Mouse (Mus musculus) ES-E14 (cell line): ENCODE data around the gene Pcp4l1. TPM values are rescaled to one million over a fixed set of nuclear protein-coding genes. Genes with fewer than 3 reads are reported as not detected.

Experiments used
- DNase-seq: peaks from one replicate; pipeline ENCODE4 v3.0.0-alpha.2; 2013; ENCODE audit warnings: low read depth, low spot score
- H3K27ac ChIP-seq: 2 replicates; pipeline ENCODE4 v1.5.1; 2012; ENCODE audit warnings: low read depth, mild to moderate bottlenecking, low read length, moderate library complexity, mixed read lengths; ENCODE audit not compliant: poor library complexity, insufficient read depth, severe bottlenecking
- H3K36me3 ChIP-seq: 2 replicates; pipeline ENCODE4 v1.6.1; 2012; ENCODE audit warnings: mild to moderate bottlenecking, low read length, moderate library complexity, mixed read lengths; ENCODE audit not compliant: control insufficient read depth, poor library complexity, insufficient read depth, severe bottlenecking
- H3K4me1 ChIP-seq, 2 experiments: fragments of 150-350 bp in 1 of 2; sonication (generic) in 1 of 2; 2 replicates each; pipeline ENCODE4 v1.6.1; 2012; ENCODE audit warnings: low read length in 2 of 2, mild to moderate bottlenecking in 1 of 2, mixed read lengths in 1 of 2; ENCODE audit not compliant: control insufficient read depth in 2 of 2, insufficient read depth in 2 of 2, poor library complexity in 1 of 2
- H3K4me3 ChIP-seq, 2 experiments: fragments of 150-350 bp in 1 of 2; sonication (generic) in 1 of 2; 2 replicates each; pipeline ENCODE4 v1.5.1; 2012; ENCODE audit warnings: low read length in 2 of 2, low read depth in 1 of 2, mild to moderate bottlenecking in 1 of 2, mixed read lengths in 1 of 2; ENCODE audit not compliant: insufficient read depth in 1 of 2, poor library complexity in 1 of 2, severe bottlenecking in 1 of 2
- H3K9ac ChIP-seq: 2 replicates; pipeline ENCODE4 v1.6.1; 2012; ENCODE audit warnings: low read depth, mild to moderate bottlenecking, low read length, mixed read lengths; ENCODE audit not compliant: poor library complexity, insufficient read depth, severe bottlenecking
- H3K9me3 ChIP-seq: fragments of 150-350 bp; sonication (generic); 2 replicates; pipeline ENCODE4 v1.6.1; 2012; ENCODE audit warnings: low read depth, mild to moderate bottlenecking, low read length; ENCODE audit not compliant: control insufficient read depth, insufficient read depth
- CHD2 ChIP-seq: IDR thresholded peaks from 2 replicates; pipeline ENCODE4 v1.6.1; 2014; ENCODE audit warnings: mild to moderate bottlenecking, low read depth, low read length, inconsistent platforms
- HCFC1 ChIP-seq: IDR thresholded peaks from 2 replicates; pipeline ENCODE4 v1.6.1; 2012; ENCODE audit warnings: low read length, inconsistent platforms, borderline replicate concordance; ENCODE audit not compliant: insufficient read depth
- MAFK ChIP-seq: IDR thresholded peaks from 2 replicates; pipeline ENCODE4 v1.6.1; 2014; ENCODE audit warnings: mild to moderate bottlenecking, low read depth, low read length, inconsistent platforms; ENCODE audit not compliant: insufficient read depth
- ZC3H11A ChIP-seq: IDR thresholded peaks from 2 replicates; pipeline ENCODE4 v1.6.1; 2012; ENCODE audit warnings: low read depth, mild to moderate bottlenecking, inconsistent platforms, low read length, borderline replicate concordance
- ZNF384 ChIP-seq: IDR thresholded peaks from 2 replicates; pipeline ENCODE4 v1.6.1; 2012; ENCODE audit warnings: low read depth, low read length, inconsistent platforms
- in situ Hi-C, 2 experiments: fragments of 600-800 bp; cut with MboI; formaldehyde crosslinking; loops; one replicate each; pipeline ENCODE4 v1.15.1; 2025; ENCODE audit warnings: low sequenced_read_pairs in 2 of 2, inconsistent platforms in 1 of 2; ENCODE audit not compliant: unreplicated experiment in 2 of 2
- total RNA-seq: library from RNA; depleted of rRNA; stranded (reverse); fragments of 300-350 nt; gene quantifications from 2 replicates; pipeline ENCODE4 v1.2.3, GENCODE M21; 2012

The Pcp4l1 gene
- total RNA-seq, 1 experiment, result 2.2 TPM

- no peak overlapping the region for H3K27ac ChIP-seq
- H3K4me1 ChIP-seq, result peaks cover 0 to 8% of the 10 kb centered on the region in 2 experiments; a peak in 1 of 4 replicates
- H3K9me3 ChIP-seq, result no peaks in the 10 kb centered on the region
- H3K36me3 ChIP-seq, result peaks cover 13% of the 10 kb centered on the region
- no peak for TF ChIP-seq ZC3H11A
- no peak for TF ChIP-seq HCFC1
- TF ChIP-seq CHD2, result no peak
- no peak for TF ChIP-seq MAFK
- no peak for TF ChIP-seq ZNF384
- in situ Hi-C loops, result loop anchor here in 1 of 2 experiments (25.0 kb wide), 1 partner anchor 345 kb away; the partner anchor contains the start of genes Dusp12 and Gm26620
- no peak overlapping the region for H3K9ac ChIP-seq
- no peak for DNase-seq
- no peak overlapping the region for H3K4me3 ChIP-seq
Measured at GRCm38 (mm10) chr1:171231844-171232243, 35.8 kb upstream of the Pcp4l1 start.

- TF ChIP-seq HCFC1 (no peak), ZC3H11A (no peak), ZNF384 (no peak), MAFK (no peak), CHD2 (no peak)
- Histone ChIP-seq H3K9ac (no peak overlapping the region), H3K36me3 (peaks cover 3% of the 10 kb centered on the region), H3K27ac (no peak overlapping the region), H3K4me3 (no peak overlapping the region), H3K9me3 (no peaks in the 10 kb centered on the region), H3K4me1 (peaks cover 0 to 8% of the 10 kb centered on the region in 2 experiments; a peak in 1 of 4 replicates)
- in situ Hi-C loops, result loop anchor here in 1 of 2 experiments (25.0 kb wide), 1 partner anchor 343 kb away; the partner anchor contains the start of genes Dusp12 and Gm26620
- no peak for DNase-seq
Measured at GRCm38 (mm10) chr1:171230215-171230614, 34.1 kb upstream of the Pcp4l1 start.

GRCm38 (mm10) chr1:171229750-171230149, 33.7 kb upstream of the Pcp4l1 start:
- no peak overlapping the region for H3K4me3 ChIP-seq
- no peak overlapping the region for H3K27ac ChIP-seq
- no peak overlapping the region for H3K9ac ChIP-seq
- in situ Hi-C loops, result loop anchor here in 1 of 2 experiments (25.0 kb wide), 1 partner anchor 342 kb away; the partner anchor contains the start of genes Dusp12 and Gm26620
- no peaks in the 10 kb centered on the region for H3K9me3 ChIP-seq
- TF ChIP-seq HCFC1, result no peak
- no peak for TF ChIP-seq ZNF384
- TF ChIP-seq CHD2, result no peak
- TF ChIP-seq ZC3H11A, result no peak
- TF ChIP-seq MAFK, result no peak
- DNase-seq, result no peak
- peaks cover under 1% of the 10 kb centered on the region for H3K36me3 ChIP-seq
- peaks cover 0 to 10% of the 10 kb centered on the region in 2 experiments; a peak in 1 of 4 replicates for H3K4me1 ChIP-seq

- Histone ChIP-seq H3K27ac (no peak overlapping the region), H3K4me1 (peaks cover 0 to 10% of the 10 kb centered on the region in 2 experiments; a peak in 1 of 4 replicates), H3K4me3 (no peak overlapping the region), H3K36me3 (no peaks in the 10 kb centered on the region), H3K9ac (no peak overlapping the region), H3K9me3 (no peaks in the 10 kb centered on the region)
- TF ChIP-seq ZC3H11A (no peak), HCFC1 (no peak), MAFK (no peak), ZNF384 (no peak), CHD2 (no peak)
- in situ Hi-C loops, result loop anchor here in 1 of 2 experiments (25.0 kb wide), 1 partner anchor 341 kb away; the partner anchor contains the start of genes Dusp12 and Gm26620
- DNase-seq, result no peak
Measured at GRCm38 (mm10) chr1:171227879-171228278, 31.8 kb upstream of the Pcp4l1 start.
